Mouse (Mus musculus) embryonic facial prominence, embryonic 11.5 days (tissue): ENCODE measurements around the gene Urad. TPM values are rescaled to one million over a fixed set of nuclear protein-coding genes. Genes with fewer than 3 reads are reported as not detected.

Experiments used
- ATAC-seq: fragments of 200-750 bp; cut with Nextera tagmentation; replicated peaks from 2 replicates; pipeline ENCODE4 v1.8.0; 2017; ENCODE audit warnings: low read depth; ENCODE audit not compliant: insufficient number of reproducible peaks, low FRiP score, low TSS enrichment
- DNase-seq: peaks from one replicate; pipeline ENCODE4 v3.0.0-alpha.2; 2015; ENCODE audit warnings: low spot score
- H3K27ac ChIP-seq: fragments of 300-500 bp; sonication (generic); replicated peaks from 2 replicates; pipeline ENCODE4 v1.5.1; 2014; ENCODE audit warnings: mild to moderate bottlenecking, low read depth, low read length, control low read depth
- H3K27me3 ChIP-seq: fragments of 300-500 bp; sonication (generic); 2 replicates; pipeline ENCODE4 v1.6.1; 2014; ENCODE audit warnings: mild to moderate bottlenecking, low read length, moderate library complexity, mixed read lengths; ENCODE audit not compliant: control insufficient read depth, insufficient read depth
- H3K36me3 ChIP-seq: fragments of 300-500 bp; sonication (generic); replicated peaks from 2 replicates; pipeline ENCODE4 v1.6.1; 2014; ENCODE audit warnings: low read depth, mild to moderate bottlenecking, low read length, moderate library complexity, mixed read lengths; ENCODE audit not compliant: control insufficient read depth, insufficient read depth
- H3K4me1 ChIP-seq: fragments of 300-500 bp; sonication (generic); 2 replicates; pipeline ENCODE4 v1.6.1; 2014; ENCODE audit warnings: low read length, mixed read lengths; ENCODE audit not compliant: control insufficient read depth, insufficient read depth
- H3K4me2 ChIP-seq: fragments of 300-500 bp; sonication (generic); 2 replicates; pipeline ENCODE4 v1.6.1; 2014; ENCODE audit warnings: low read depth, mild to moderate bottlenecking, control low read depth, low read length, moderate library complexity
- H3K4me3 ChIP-seq: fragments of 300-500 bp; sonication (generic); 2 replicates; pipeline ENCODE4 v1.5.1; 2014; ENCODE audit warnings: low read depth, low read length, control low read depth
- H3K9ac ChIP-seq: fragments of 300-500 bp; sonication (generic); replicated peaks from 2 replicates; pipeline ENCODE4 v1.6.1; 2014; ENCODE audit warnings: mild to moderate bottlenecking, control low read depth, low read length
- H3K9me3 ChIP-seq: fragments of 300-500 bp; sonication (generic); replicated peaks from 2 replicates; pipeline ENCODE4 v1.6.1; 2016; ENCODE audit warnings: mild to moderate bottlenecking, low read length, inconsistent platforms, mixed read lengths; ENCODE audit not compliant: control insufficient read depth
- WGBS: fragments of 180-500 bp; shearing (Covaris S2); extraction: QIAGEN DNeasy Blood & Tissue Kit; methylation state at CpG from one replicate; pipeline ENCODE4 v1.1.7; 2014; 5-methylcytosine and 5-hydroxymethylcytosine counted together
- polyA plus RNA-seq: library from polyadenylated mRNA; unstranded; fragments of >200 nt; fragmentation: Nextera tagmentation; extraction: Ambion mirVana; gene quantifications from 2 replicates; pipeline ENCODE4 v1.2.1, GENCODE M21; 2014

Urad gene
- polyA plus RNA-seq, 1 experiment from 2014 or later = not detected

- no peak overlapping the region for H3K9ac ChIP-seq
- DNase-seq (no peak), ATAC-seq (no peak)
- no peaks in the 10 kb centered on the region for H3K27me3 ChIP-seq
- no peaks in the 10 kb centered on the region for H3K9me3 ChIP-seq
- H3K36me3 ChIP-seq = no peaks in the 10 kb centered on the region
- H3K4me2 ChIP-seq = no peak overlapping the region
- H3K27ac ChIP-seq = no peak overlapping the region
- H3K4me1 ChIP-seq = no peaks in the 10 kb centered on the region
- 84% methylated on average over 10 of the region's 11 CpGs for WGBS
- no peak overlapping the region for H3K4me3 ChIP-seq
These were observed 17.3 kb upstream of the Urad start for GRCm38 (mm10) chr5:147339560-147339959.

GRCm38 (mm10) chr5:147338967-147339366, 16.7 kb upstream of the Urad start:
- 53% methylated on average over 9 of the region's 9 CpGs for WGBS
- H3K4me1 ChIP-seq = no peaks in the 10 kb centered on the region
- H3K9ac ChIP-seq = no peak overlapping the region
- no peak overlapping the region for H3K4me3 ChIP-seq
- H3K4me2 ChIP-seq = no peak overlapping the region
- H3K36me3 ChIP-seq = no peaks in the 10 kb centered on the region
- no peak for DNase-seq
- no peaks in the 10 kb centered on the region for H3K9me3 ChIP-seq
- no peak overlapping the region for H3K27ac ChIP-seq
- no peaks in the 10 kb centered on the region for H3K27me3 ChIP-seq
- no peak for ATAC-seq

- 47% methylated on average over 7 of the region's 7 CpGs for WGBS
- H3K9ac ChIP-seq = no peak overlapping the region
- no peaks in the 10 kb centered on the region for H3K9me3 ChIP-seq
- no peak overlapping the region for H3K4me3 ChIP-seq
- DNase-seq (no peak), ATAC-seq (0 out of 2 replicates have a peak, but pooled peaks have one; percentile 29)
- H3K4me1 ChIP-seq = no peaks in the 10 kb centered on the region
- no peak overlapping the region for H3K4me2 ChIP-seq
- no peaks in the 10 kb centered on the region for H3K36me3 ChIP-seq
- no peak overlapping the region for H3K27ac ChIP-seq
- no peaks in the 10 kb centered on the region for H3K27me3 ChIP-seq
These were observed 10.5 kb upstream of the Urad start for GRCm38 (mm10) chr5:147332711-147333110.

GRCm38 (mm10) chr5:147331547-147331946, 9.3 kb upstream of the Urad start:
- Histone ChIP-seq H3K36me3 (no peaks in the 10 kb centered on the region), H3K9me3 (no peaks in the 10 kb centered on the region), H3K4me1 (no peaks in the 10 kb centered on the region), H3K27me3 (no peaks in the 10 kb centered on the region), H3K4me3 (no peak overlapping the region), H3K27ac (no peak overlapping the region), H3K9ac (no peak overlapping the region), H3K4me2 (no peak overlapping the region)
- ATAC-seq = no peak
- peak; percentile 58 for DNase-seq
- WGBS = 46% methylated on average over 2 of the region's 2 CpGs

- H3K9ac ChIP-seq = no peak overlapping the region
- ATAC-seq = no peak
- no peaks in the 10 kb centered on the region for H3K4me1 ChIP-seq
- H3K27ac ChIP-seq = no peak overlapping the region
- no peak overlapping the region for H3K4me2 ChIP-seq
- no peak overlapping the region for H3K4me3 ChIP-seq
- no peaks in the 10 kb centered on the region for H3K36me3 ChIP-seq
- DNase-seq = no peak
- 85% methylated on average over 11 of the region's 11 CpGs for WGBS
- no peaks in the 10 kb centered on the region for H3K9me3 ChIP-seq
- H3K27me3 ChIP-seq = no peaks in the 10 kb centered on the region
These were observed 7.7 kb upstream of the Urad start for GRCm38 (mm10) chr5:147329946-147330345.

GRCm38 (mm10) chr5:147327636-147328035, 5.4 kb upstream of the Urad start:
- 89% methylated on average over 5 of the region's 5 CpGs for WGBS
- H3K9ac ChIP-seq = no peak overlapping the region
- ATAC-seq = no peak
- no peaks in the 10 kb centered on the region for H3K4me1 ChIP-seq
- H3K4me3 ChIP-seq = no peak overlapping the region
- H3K4me2 ChIP-seq = no peak overlapping the region
- no peak for DNase-seq
- H3K36me3 ChIP-seq = no peaks in the 10 kb centered on the region
- H3K27ac ChIP-seq = no peak overlapping the region
- H3K9me3 ChIP-seq = no peaks in the 10 kb centered on the region
- no peaks in the 10 kb centered on the region for H3K27me3 ChIP-seq

- H3K27me3 ChIP-seq = peaks cover 11% of the 10 kb centered on the region; the same call in 1 of the 2 replicates
- WGBS = 72% methylated on average over 11 of the region's 11 CpGs
- ATAC-seq = no peak
These were observed 3.7 kb upstream of the Urad start for GRCm38 (mm10) chr5:147325931-147326330.

DNA sequence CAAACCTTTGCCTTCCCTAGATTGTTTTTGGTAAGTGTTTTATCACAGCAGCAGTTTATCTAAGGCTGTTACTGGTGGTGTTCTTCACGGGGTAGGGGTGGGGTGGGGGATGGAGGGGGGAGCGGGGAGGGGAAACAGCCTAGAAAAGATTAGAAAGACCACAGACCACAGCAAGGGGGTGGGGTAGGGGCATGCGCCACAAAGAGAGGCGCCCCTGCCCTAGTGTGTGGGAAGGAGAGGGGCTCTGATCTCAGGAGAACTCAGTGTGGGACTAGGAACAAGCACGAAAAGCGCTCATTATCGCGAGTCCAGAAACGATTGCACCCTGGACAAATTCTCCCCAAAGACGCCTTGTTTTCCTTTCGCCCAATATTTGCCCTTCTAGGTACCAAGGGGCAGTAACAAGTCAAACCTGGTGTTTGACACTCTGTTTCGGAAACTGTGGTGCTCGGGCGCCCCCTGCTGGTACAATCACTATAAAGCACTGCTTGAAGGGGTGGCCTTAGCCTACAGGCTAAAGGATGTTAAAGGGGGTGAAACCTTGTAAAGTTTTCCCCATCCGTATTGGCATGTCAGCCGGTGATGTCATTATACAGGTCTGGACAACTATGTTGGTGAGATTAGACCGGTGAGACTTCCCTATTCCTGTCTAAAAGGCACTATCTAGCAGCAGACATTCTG, 1.1 kb upstream of the Urad start:
- ATAC-seq = no peak
- Histone ChIP-seq H3K9me3 (no peaks in the 10 kb centered on the region), H3K4me2 (no peak overlapping the region), H3K9ac (no peak overlapping the region), H3K27me3 (peaks cover 23% of the 10 kb centered on the region), H3K36me3 (no peaks in the 10 kb centered on the region), H3K4me3 (no peak overlapping the region), H3K27ac (no peak overlapping the region), H3K4me1 (no peaks in the 10 kb centered on the region)
- WGBS = 17% methylated on average over 17 of the region's 17 CpGs
- DNase-seq = peak; percentile 84

More at GRCm38 (mm10) chr5:147325931-147326330, 3.7 kb upstream of the Urad start:
- DNase-seq = no peak
- Histone ChIP-seq H3K4me1 (no peaks in the 10 kb centered on the region), H3K27ac (no peak overlapping the region), H3K4me2 (no peak overlapping the region), H3K9me3 (no peaks in the 10 kb centered on the region), H3K4me3 (no peak overlapping the region), H3K9ac (no peak overlapping the region), H3K36me3 (no peaks in the 10 kb centered on the region)
